Mouse (Mus musculus): ENCODE measurements at regions not wholly inside any gene's neighbourhood (a gene's known extent, or its start where the extent isn't known, plus 50 kb on each side); places are given as distances from the start of the nearest gene placed in this dataset.

GRCm38 (mm10) chr6:141027787-141028186 is 221.3 kb upstream of the Pde3a start:
- no peak for TF ChIP-seq CTCF (IDR thresholded peaks at IDR 0.05; ENCODE audit: low read depth, low read length)
- no peak for TF ChIP-seq POLR2A (IDR thresholded peaks at IDR 0.05; ENCODE audit: borderline replicate concordance, low read depth, low read length)
